Mouse (Mus musculus) testis, adult 2 months (tissue): ENCODE measurements around the gene Frem2.

Experiments used
- CTCF ChIP-seq: fragments of 200-500 bp; IDR thresholded peaks from 2 replicates; pipeline ENCODE4 v1.5.1; 2012; ENCODE audit warnings: low read depth, mild to moderate bottlenecking, inconsistent platforms, low read length, moderate library complexity; ENCODE audit not compliant: control insufficient read depth, insufficient read depth, insufficient replicate concordance
- POLR2A ChIP-seq: fragments of 200-500 bp; IDR thresholded peaks from 2 replicates; pipeline ENCODE4 v1.6.1; 2012; ENCODE audit warnings: low read depth, mild to moderate bottlenecking, inconsistent platforms, low read length, moderate library complexity; ENCODE audit not compliant: control insufficient read depth

DNA sequence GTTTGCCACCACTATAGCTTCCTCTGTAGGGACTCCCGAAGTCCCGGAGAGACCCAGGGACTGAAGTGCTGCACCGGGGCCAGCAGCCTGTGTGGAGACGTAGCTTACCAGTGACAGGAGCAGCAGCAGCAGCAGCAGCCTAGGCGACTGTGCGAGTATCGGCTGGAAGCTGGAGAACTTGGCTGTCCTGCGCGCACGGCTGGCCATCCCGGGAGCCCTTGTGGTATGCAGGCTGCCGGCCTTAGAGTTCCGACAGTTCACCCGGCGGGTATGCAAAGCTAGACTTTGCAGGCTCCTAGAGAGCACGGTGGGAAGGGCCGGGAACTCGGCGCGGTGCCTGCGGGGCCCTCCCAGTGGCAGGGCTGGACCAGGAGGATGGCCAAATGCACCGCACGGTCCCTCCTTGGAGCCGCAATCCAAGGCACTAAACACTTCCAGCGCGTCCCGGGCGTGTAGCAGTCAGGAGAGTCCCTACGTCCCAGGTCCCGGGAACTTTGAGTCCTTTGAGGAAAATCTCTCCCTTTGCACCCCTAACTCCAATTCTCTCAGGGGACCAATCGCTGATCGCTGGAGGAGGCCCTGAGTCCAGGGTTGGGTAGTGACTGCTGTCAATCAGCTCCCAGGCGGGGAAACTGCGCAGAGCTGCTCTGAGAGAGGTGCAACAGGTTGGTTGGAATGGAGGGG is at the start of gene Frem2:
- TF ChIP-seq CTCF (no peak), POLR2A (no peak)
